8 mouse cellular contexts compared by ENCODE assay signal in the genomic region with DNA sequence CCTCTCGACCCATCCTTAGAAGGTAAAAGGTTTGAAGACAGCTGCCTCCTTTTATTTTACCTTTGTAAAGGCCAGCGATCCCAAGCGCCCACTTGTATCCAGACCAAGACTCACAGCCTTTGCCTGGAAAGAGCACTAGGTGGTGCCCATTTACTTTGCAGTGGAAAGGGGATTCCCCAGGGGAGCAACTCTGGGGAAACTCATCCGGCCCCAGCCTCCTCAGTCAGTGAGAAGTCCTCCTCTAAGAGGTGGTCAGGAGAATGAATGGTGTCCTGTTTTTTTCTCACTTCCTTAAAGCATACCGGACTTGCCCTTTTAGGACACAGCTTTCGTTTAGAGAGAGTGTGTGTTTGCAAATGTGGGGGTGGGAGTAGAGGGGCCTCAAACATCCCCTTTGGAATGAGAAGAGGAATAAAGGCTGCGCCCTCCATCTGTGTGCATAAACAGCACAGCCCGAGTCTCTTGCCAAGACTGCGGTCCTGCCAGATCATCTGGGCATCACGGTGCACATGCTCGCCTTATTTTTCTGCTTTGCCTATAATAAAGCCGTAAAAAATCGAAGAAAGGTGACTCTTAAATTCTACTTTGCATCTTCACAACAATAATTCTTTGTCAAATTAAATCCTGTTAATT. TPM values are rescaled to one million over a fixed set of nuclear protein-coding genes. Genes with fewer than 3 reads are reported as not detected.
DNase-seq lines count a peak whose midpoint lies in the region; ATAC-seq and TF ChIP-seq lines count a peak whose summit lies in the region.

No protein-coding gene starts in this region.

- H3K9me3 ChIP-seq in forebrain, embryonic 10.5 days, result no peaks in the 10 kb centered on the region
- no peaks in the 10 kb centered on the region for H3K9me3 ChIP-seq in heart, embryonic 16.5 days (replicated peaks; ENCODE audit: control insufficient read depth, low read length)
- no peaks in the 10 kb centered on the region for H3K9me3 ChIP-seq in stomach, postnatal 0 days (ENCODE audit: control insufficient read depth, low read length)

- 0 out of 2 replicates have a peak overlapping the region, but pooled peaks have one; percentile 53 for H3K27ac ChIP-seq in forebrain, embryonic 10.5 days
- H3K27ac ChIP-seq in heart, embryonic 16.5 days (ENCODE audit: low read length), result no peak overlapping the region
- H3K27ac ChIP-seq in stomach, postnatal 0 days (replicated peaks), result no peak overlapping the region; the same call in 1 of the 2 replicates
- H3K27ac ChIP-seq in thymus, adult 2 months (ENCODE audit: control insufficient read depth, insufficient read depth, low read length), result no peak overlapping the region

- TF ChIP-seq CTCF in stomach, postnatal 0 days (IDR thresholded peaks at IDR 0.05; ENCODE audit: low read depth), result peak; percentile 76
- no peak for TF ChIP-seq CTCF in thymus, adult 2 months (IDR thresholded peaks at IDR 0.05; ENCODE audit: borderline replicate concordance, control insufficient read depth, extremely low read depth, insufficient read depth, low read length, poor library complexity)

- 20% methylated on average over 13 of the region's 13 CpGs for WGBS in forebrain, embryonic 10.5 days
- 13% methylated on average over 13 of the region's 13 CpGs for WGBS in heart, embryonic 16.5 days
- 9% methylated on average over 13 of the region's 13 CpGs for WGBS in stomach, postnatal 0 days
- 18% methylated on average over 13 of the region's 13 CpGs for WGBS in thymus, adult 2 months

- TF ChIP-seq POLR2A in thymus, adult 2 months (IDR thresholded peaks at IDR 0.05; ENCODE audit: control insufficient read depth, extremely low read depth, insufficient read depth, low read length, poor library complexity), result no peak

- no peak overlapping the region for H3K9ac ChIP-seq in heart, embryonic 16.5 days (ENCODE audit: low read length)
- H3K9ac ChIP-seq in stomach, postnatal 0 days (ENCODE audit: low read length), result peak overlapping the region; percentile 18; the same call in 1 of the 2 replicates

- peaks cover 33% of the 10 kb centered on the region for H3K4me1 ChIP-seq in forebrain, embryonic 10.5 days
- 0 out of 2 replicates have a peak, but pooled peaks cover 2% of the 10 kb centered on the region for H3K4me1 ChIP-seq in heart, embryonic 16.5 days (ENCODE audit: control insufficient read depth, insufficient read depth, low read length)
- H3K4me1 ChIP-seq in stomach, postnatal 0 days (replicated peaks; ENCODE audit: control insufficient read depth, insufficient read depth), result peaks cover 2% of the 10 kb centered on the region; the same call in 1 of the 2 replicates
- H3K4me1 ChIP-seq in thymus, adult 2 months (replicated peaks; ENCODE audit: control insufficient read depth, insufficient read depth, low read length), result no peaks in the 10 kb centered on the region; the same call in 1 of the 2 replicates

- peak; percentile 71 for DNase-seq in NIH3T3 (ENCODE audit: low read depth)
- peak; percentile 42 for DNase-seq in brain, adult 2 months (ENCODE audit: low read depth, low spot score)
- peak; percentile 31 for DNase-seq in forebrain, embryonic 10.5 days (ENCODE audit: extremely low spot score, low spot score)
- peak; percentile 66 for DNase-seq in kidney, postnatal 14 days
- peak; percentile 51 for DNase-seq in stomach, postnatal 0 days (ENCODE audit: low spot score)
- DNase-seq in thymus, adult 2 months, result no peak

- H3K27me3 ChIP-seq in forebrain, embryonic 10.5 days (ENCODE audit: poor library complexity, severe bottlenecking), result no peaks in the 10 kb centered on the region
- no peaks in the 10 kb centered on the region for H3K27me3 ChIP-seq in heart, embryonic 16.5 days (ENCODE audit: control insufficient read depth, insufficient read depth, low read length)
- H3K27me3 ChIP-seq in stomach, postnatal 0 days (ENCODE audit: control insufficient read depth, insufficient read depth, low read length), result no peaks in the 10 kb centered on the region
- no peaks in the 10 kb centered on the region for H3K27me3 ChIP-seq in thymus, adult 2 months (ENCODE audit: control insufficient read depth, insufficient read depth, low read length)

- peak; percentile 63 for ATAC-seq in heart, embryonic 16.5 days (replicated peaks; ENCODE audit: extremely low read depth, insufficient read depth, low FRiP score)
- ATAC-seq in megakaryocyte-erythroid progenitor cell, adult 5-6 weeks (replicated peaks; ENCODE audit: low FRiP score, low TSS enrichment, poor library complexity, severe bottlenecking), result peak; percentile 47; the same call in 1 of the 2 replicates
- peak; percentile 75; the same call in 1 of the 2 replicates for ATAC-seq in stomach, postnatal 0 days (ENCODE audit: low FRiP score, low TSS enrichment)

- peak overlapping the region; percentile 53 for H3K4me2 ChIP-seq in heart, embryonic 16.5 days (ENCODE audit: low read depth, low read length)
- H3K4me2 ChIP-seq in stomach, postnatal 0 days (replicated peaks; ENCODE audit: low read depth), result peak overlapping the region; percentile 47

- no peak for TF ChIP-seq EP300 in stomach, postnatal 0 days (optimal IDR thresholded peaks at IDR 0.05)

- no peaks in the 10 kb centered on the region for H3K36me3 ChIP-seq in forebrain, embryonic 10.5 days (replicated peaks)
- no peaks in the 10 kb centered on the region for H3K36me3 ChIP-seq in heart, embryonic 16.5 days (ENCODE audit: control insufficient read depth, insufficient read depth)
- H3K36me3 ChIP-seq in stomach, postnatal 0 days (ENCODE audit: control insufficient read depth, insufficient read depth, low read length), result no peaks in the 10 kb centered on the region
- no peaks in the 10 kb centered on the region for H3K36me3 ChIP-seq in thymus, adult 2 months (ENCODE audit: control insufficient read depth, insufficient read depth, low read length)

- H3K4me3 ChIP-seq in forebrain, embryonic 10.5 days, result peak overlapping the region; percentile 19
- H3K4me3 ChIP-seq in heart, embryonic 16.5 days (ENCODE audit: low read length), result peak overlapping the region; percentile 25
- H3K4me3 ChIP-seq in stomach, postnatal 0 days (ENCODE audit: low read depth, low read length), result peak overlapping the region; percentile 19
- H3K4me3 ChIP-seq in thymus, adult 2 months (ENCODE audit: control insufficient read depth, insufficient read depth, low read length), result no peak overlapping the region

RNA-seq across cellular contexts. Expression of a gene that starts 57.5 kb away (rescaled TPM):
- polyA plus RNA-seq in forebrain, embryonic 10.5 days (2016; fragmentation: Nextera tagmentation; extraction: Ambion mirVana), result 14.9 and 15.8 TPM in 2 replicates
- polyA plus RNA-seq in heart, embryonic 16.5 days (2015; fragmentation: Nextera tagmentation; extraction: Ambion mirVana), result 5.9 and 6.0 TPM in 2 replicates
- total RNA-seq in megakaryocyte-erythroid progenitor cell, adult 5-6 weeks (2014; fragmentation: Nextera tagmentation), result 10.1 and 17.3 TPM in 2 replicates
- 25.0 and 27.4 TPM in 2 replicates for total RNA-seq in megakaryocyte-erythroid progenitor cell, adult 5-6 weeks (2017)
- polyA plus RNA-seq in stomach, postnatal 0 days (2015; fragmentation: Nextera tagmentation; extraction: Ambion mirVana), result 4.7 and 5.0 TPM in 2 replicates
- polyA plus RNA-seq in thymus, adult 2 months (2012; rRNA removed), result 3.0 and 3.3 TPM in 2 replicates
